Mouse (Mus musculus): ENCODE measurements around the gene Camsap3.

GRCm38 (mm10) chr8:3568378-3568777 lies 18.7 kb upstream of the Camsap3 start:
- TF ChIP-seq CTCF (IDR thresholded peaks at IDR 0.05; ENCODE audit: low read depth, low read length) (no peak), EP300 (IDR thresholded peaks at IDR 0.05; ENCODE audit: insufficient read depth, low read depth, low read length) (no peak), POLR2A (IDR thresholded peaks at IDR 0.05; ENCODE audit: insufficient read depth, low read length) (no peak)
